Comparison of ENCODE assay signal across 9 mouse cellular contexts in genomic region chr11:93987625-93988327, GRCm38 (mm10). TPM values are rescaled to one million over a fixed set of nuclear protein-coding genes. Genes with fewer than 3 reads are reported as not detected.
A peak's percentile ranks its signal among the peaks of the same experiment; 100 is the strongest.
DNase-seq lines count a peak whose midpoint lies in the region; ATAC-seq and TF ChIP-seq lines count a peak whose summit lies in the region.
"Had no signal": no experiment of that assay in that cellular context is flagged by ENCODE, and none has a peak within 500 bp of the region (broad histone marks: within the 10 kb centered on the region; RNA-seq: fewer than 3 reads in every experiment).

No protein-coding gene starts in this region.

- no peak for TF ChIP-seq CTCF in heart, postnatal 0 days (IDR thresholded peaks at IDR 0.05; ENCODE audit: low read depth)

- DNase-seq in adrenal gland, adult 2 months: peak; percentile 50
- DNase-seq in adrenal gland, postnatal 4 days (ENCODE audit: low spot score in 2 of 2): no peak
- DNase-seq in adrenal gland, postnatal 36 days: peak; percentile 21 to 44
- peak; percentile 84 for DNase-seq in heart, postnatal 0 days (ENCODE audit: low spot score)
- peak; percentile 17 for DNase-seq in lung, postnatal 10 days
- DNase-seq in layer of hippocampus, postnatal 14 days (ENCODE audit: low spot score in 2 of 2): no peak
- DNase-seq in spleen, postnatal 4 days (ENCODE audit: low spot score in 2 of 2): no peak
- DNase-seq in cerebellum, postnatal 4 days (ENCODE audit: low spot score in 2 of 2): no peak
- DNase-seq: cerebellum, adult 18-20 months had no signal

- H3K36me3 ChIP-seq in heart, postnatal 0 days (replicated peaks; ENCODE audit: control insufficient read depth, insufficient read depth, low read length): no peaks in the 10 kb centered on the region

- no peak for TF ChIP-seq EP300 in heart, postnatal 0 days (IDR thresholded peaks at IDR 0.05; ENCODE audit: low read depth)

- H3K4me3 ChIP-seq in heart, postnatal 0 days (ENCODE audit: low read depth, low read length): no peak overlapping the region

- ATAC-seq in heart, postnatal 0 days (ENCODE audit: insufficient read depth, low read depth): peak; percentile 70

- H3K4me2 ChIP-seq in heart, postnatal 0 days (ENCODE audit: low read depth, low read length): peak overlapping the region; percentile 39

- H3K27ac ChIP-seq in heart, postnatal 0 days (ENCODE audit: low read depth): peak overlapping the region; percentile 97

- H3K27me3 ChIP-seq in heart, postnatal 0 days (ENCODE audit: control insufficient read depth, insufficient read depth, low read length): no peaks in the 10 kb centered on the region

- 19% methylated on average over 8 of the region's 8 CpGs for WGBS in heart, postnatal 0 days

- peaks cover 20% of the 10 kb centered on the region for H3K4me1 ChIP-seq in heart, postnatal 0 days (ENCODE audit: control insufficient read depth, insufficient read depth)

- H3K9ac ChIP-seq in heart, postnatal 0 days (replicated peaks; ENCODE audit: low read depth, low read length): no peak overlapping the region

- H3K9me3 ChIP-seq in heart, postnatal 0 days (replicated peaks; ENCODE audit: control insufficient read depth, low read length): no peaks in the 10 kb centered on the region

RNA-seq across cellular contexts. Expression of gene Spag9, which starts 8.1 kb away (rescaled TPM):
- total RNA-seq in adrenal gland, adult 2 months (2021): 100 to 1,000 TPM in 1 of 2 experiments, 10 to 100 TPM in 1; 88.5 to 100 TPM
- polyA plus RNA-seq in adrenal gland, adult 2 months (2012; rRNA removed): 24.5 and 39.7 TPM in 2 replicates
- 100 to 1,000 TPM; 109 to 118 TPM for total RNA-seq in adrenal gland, postnatal 4 days (2021)
- 100 to 1,000 TPM; 108 to 117 TPM for total RNA-seq in adrenal gland, postnatal 36 days (2021)
- 47.8 and 48.7 TPM in 2 replicates for total RNA-seq in heart, postnatal 0 days (2014; rRNA removed; ENCODE audit: low replicate concordance)
- polyA plus RNA-seq in heart, postnatal 0 days (2015; fragmentation: Nextera tagmentation; extraction: Ambion mirVana): 39.5 and 40.0 TPM in 2 replicates
- 100 to 1,000 TPM; 218 to 238 TPM for total RNA-seq in layer of hippocampus, postnatal 14 days (2021)

RNA-seq across cellular contexts. Expression of gene Nme1, which starts 19.5 kb away (rescaled TPM):
- total RNA-seq in adrenal gland, adult 2 months (2021): 10 to 100 TPM; 25.2 to 40.0 TPM
- 45.5 and 58.5 TPM in 2 replicates for polyA plus RNA-seq in adrenal gland, adult 2 months (2012; rRNA removed)
- 10 to 100 TPM; 35.9 to 37.9 TPM for total RNA-seq in adrenal gland, postnatal 4 days (2021)
- total RNA-seq in adrenal gland, postnatal 36 days (2021): 10 to 100 TPM; 33.5 to 41.7 TPM
- 17.2 and 46.8 TPM in 2 replicates for total RNA-seq in heart, postnatal 0 days (2014; rRNA removed; ENCODE audit: low replicate concordance)
- 56.1 and 63.1 TPM in 2 replicates for polyA plus RNA-seq in heart, postnatal 0 days (2015; fragmentation: Nextera tagmentation; extraction: Ambion mirVana)
- 10 to 100 TPM; 87.7 to 92.8 TPM for total RNA-seq in layer of hippocampus, postnatal 14 days (2021)

RNA-seq across cellular contexts. Expression of gene Gm20390, which starts 19.7 kb away (rescaled TPM):
- total RNA-seq in adrenal gland, adult 2 months (2021): 100 to 1,000 TPM in 1 of 2 experiments, 10 to 100 TPM in 1; 66.2 to 106 TPM
- polyA plus RNA-seq in adrenal gland, adult 2 months (2012; rRNA removed): 11.1 and 11.7 TPM in 2 replicates
- total RNA-seq in adrenal gland, postnatal 4 days (2021): 10 to 100 TPM; 82.9 to 84.6 TPM
- 10 to 100 TPM; 66.6 to 85.5 TPM for total RNA-seq in adrenal gland, postnatal 36 days (2021)
- total RNA-seq in heart, postnatal 0 days (2014; rRNA removed; ENCODE audit: low replicate concordance): 61.8 and 75.6 TPM in 2 replicates
- polyA plus RNA-seq in heart, postnatal 0 days (2015; fragmentation: Nextera tagmentation; extraction: Ambion mirVana): 183 and 191 TPM in 2 replicates
- 100 to 1,000 TPM; 125 to 129 TPM for total RNA-seq in layer of hippocampus, postnatal 14 days (2021)

RNA-seq across cellular contexts. Expression of gene Nme2, which starts 31.7 kb away (rescaled TPM):
- total RNA-seq in adrenal gland, adult 2 months (2021): 100 to 1,000 TPM; 351 to 505 TPM
- polyA plus RNA-seq in adrenal gland, adult 2 months (2012; rRNA removed): 193 and 211 TPM in 2 replicates
- 100 to 1,000 TPM; 419 to 443 TPM for total RNA-seq in adrenal gland, postnatal 4 days (2021)
- 100 to 1,000 TPM; 504 to 546 TPM for total RNA-seq in adrenal gland, postnatal 36 days (2021)
- total RNA-seq in heart, postnatal 0 days (2014; rRNA removed; ENCODE audit: low replicate concordance): 921 and 1,000 TPM in 2 replicates
- 942 and 966 TPM in 2 replicates for polyA plus RNA-seq in heart, postnatal 0 days (2015; fragmentation: Nextera tagmentation; extraction: Ambion mirVana)
- total RNA-seq in layer of hippocampus, postnatal 14 days (2021): 100 to 1,000 TPM; 147 to 156 TPM

Comparison
In these comparisons a context has a peak if more than half of its experiments do, and no peak if none do; other contexts are left out.
1. DNase-seq: peak in adrenal gland, adult 2 months (single experiment), adrenal gland, postnatal 36 days (2 of 2), heart, postnatal 0 days (single experiment) and lung, postnatal 10 days (single experiment); none in adrenal gland, postnatal 4 days (0 of 2), layer of hippocampus, postnatal 14 days (0 of 2), spleen, postnatal 4 days (0 of 2) and cerebellum, postnatal 4 days (0 of 2).